Mouse (Mus musculus): ENCODE results near the gene Tas1r1. TPM values are rescaled to one million over a fixed set of nuclear protein-coding genes. Genes with fewer than 3 reads are reported as not detected.
A peak's percentile ranks its signal among the peaks of the same experiment; 100 is the strongest.

Tas1r1 gene
- polyA plus RNA-seq, 1 experiment = 0.14 TPM

GRCm38 (mm10) chr4:152032922-152033321 is 5.4 kb downstream of the Tas1r1 start:
- Histone ChIP-seq H3K27ac (ENCODE audit: insufficient read depth, low read length) (no peak overlapping the region), H3K4me3 (ENCODE audit: extremely low read depth, insufficient read depth, insufficient read length) (no peak overlapping the region), H3K4me1 (ENCODE audit: control insufficient read depth, insufficient read depth, insufficient read length) (0 out of 2 replicates have a peak, but pooled peaks cover 3% of the 10 kb centered on the region), H3K36me3 (ENCODE audit: control insufficient read depth, insufficient read depth, low read length) (no peaks in the 10 kb centered on the region), H3K27me3 (ENCODE audit: control insufficient read depth, insufficient read depth, low read length) (no peaks in the 10 kb centered on the region)
- TF ChIP-seq CTCF (IDR thresholded peaks at IDR 0.05; ENCODE audit: extremely low read depth, insufficient read depth, insufficient read length, insufficient replicate concordance) (no peak), POLR2A (IDR thresholded peaks at IDR 0.05; ENCODE audit: low read depth, low read length) (no peak)
- 91% methylated on average over 13 of the region's 13 CpGs for WGBS
- no peak for DNase-seq (ENCODE audit: low read depth in 1 of 2, low spot score in 2 of 2)

- Histone ChIP-seq H3K27ac (ENCODE audit: insufficient read depth, low read length) (no peak overlapping the region), H3K4me1 (ENCODE audit: control insufficient read depth, insufficient read depth, insufficient read length) (peaks cover 16% of the 10 kb centered on the region; the same call in 1 of the 2 replicates), H3K36me3 (ENCODE audit: control insufficient read depth, insufficient read depth, low read length) (no peaks in the 10 kb centered on the region), H3K4me3 (ENCODE audit: extremely low read depth, insufficient read depth, insufficient read length) (no peak overlapping the region), H3K27me3 (ENCODE audit: control insufficient read depth, insufficient read depth, low read length) (no peaks in the 10 kb centered on the region)
- WGBS = 76% methylated on average over 4 of the region's 4 CpGs
- TF ChIP-seq CTCF (IDR thresholded peaks at IDR 0.05; ENCODE audit: extremely low read depth, insufficient read depth, insufficient read length, insufficient replicate concordance) = no peak
- TF ChIP-seq POLR2A (IDR thresholded peaks at IDR 0.05; ENCODE audit: low read depth, low read length) = no peak
- DNase-seq (ENCODE audit: low read depth in 1 of 2, low spot score in 2 of 2) = no peak
Observed at GRCm38 (mm10) chr4:152029997-152030396, 8.4 kb downstream of the Tas1r1 start.

DNA sequence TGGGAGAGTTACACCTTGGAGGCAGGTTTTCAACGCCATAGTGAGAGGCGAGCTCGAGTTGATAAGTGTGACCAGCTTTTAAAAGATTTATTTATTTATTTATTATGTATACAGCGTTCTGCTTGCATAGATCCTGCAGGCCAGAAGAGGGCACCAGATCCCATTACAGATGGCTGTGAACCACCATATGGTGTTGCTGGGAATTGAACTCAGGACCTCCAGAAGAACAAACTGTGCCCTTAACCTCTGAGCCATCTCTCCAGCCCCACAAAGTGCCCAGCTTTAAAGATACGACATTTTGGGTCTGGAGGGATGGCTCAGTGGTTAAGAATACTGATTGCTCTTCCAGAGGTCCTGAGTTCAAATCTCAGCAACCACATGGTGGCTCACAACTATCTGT is 9.3 kb downstream of the Tas1r1 start:
- no peaks in the 10 kb centered on the region for H3K27me3 ChIP-seq (ENCODE audit: control insufficient read depth, insufficient read depth, low read length)
- H3K36me3 ChIP-seq (ENCODE audit: control insufficient read depth, insufficient read depth, low read length) = no peaks in the 10 kb centered on the region
- TF ChIP-seq CTCF (IDR thresholded peaks at IDR 0.05; ENCODE audit: extremely low read depth, insufficient read depth, insufficient read length, insufficient replicate concordance) (no peak), POLR2A (IDR thresholded peaks at IDR 0.05; ENCODE audit: low read depth, low read length) (no peak)
- H3K27ac ChIP-seq (ENCODE audit: insufficient read depth, low read length) = no peak overlapping the region
- no peak overlapping the region for H3K4me3 ChIP-seq (ENCODE audit: extremely low read depth, insufficient read depth, insufficient read length)
- H3K4me1 ChIP-seq (ENCODE audit: control insufficient read depth, insufficient read depth, insufficient read length) = peaks cover 16% of the 10 kb centered on the region; the same call in 1 of the 2 replicates
- no peak for DNase-seq (ENCODE audit: low read depth in 1 of 2, low spot score in 2 of 2)
- WGBS = 55% methylated on average over 5 of the region's 5 CpGs

- H3K27me3 ChIP-seq (ENCODE audit: control insufficient read depth, insufficient read depth, low read length) = no peaks in the 10 kb centered on the region
- H3K4me1 ChIP-seq (ENCODE audit: control insufficient read depth, insufficient read depth, insufficient read length) = peaks cover 16% of the 10 kb centered on the region; the same call in 1 of the 2 replicates
- no peak for DNase-seq (ENCODE audit: low read depth in 1 of 2, low spot score in 2 of 2)
- 85% methylated on average over 15 of the region's 15 CpGs for WGBS
- no peak overlapping the region for H3K27ac ChIP-seq (ENCODE audit: insufficient read depth, low read length)
- no peaks in the 10 kb centered on the region; the same call in 1 of the 2 replicates for H3K36me3 ChIP-seq (ENCODE audit: control insufficient read depth, insufficient read depth, low read length)
- H3K4me3 ChIP-seq (ENCODE audit: extremely low read depth, insufficient read depth, insufficient read length) = no peak overlapping the region
- TF ChIP-seq POLR2A (IDR thresholded peaks at IDR 0.05; ENCODE audit: low read depth, low read length) = no peak
- TF ChIP-seq CTCF (IDR thresholded peaks at IDR 0.05; ENCODE audit: extremely low read depth, insufficient read depth, insufficient read length, insufficient replicate concordance) = no peak
Observed at GRCm38 (mm10) chr4:152028456-152028855, 9.9 kb downstream of the Tas1r1 start.

DNA sequence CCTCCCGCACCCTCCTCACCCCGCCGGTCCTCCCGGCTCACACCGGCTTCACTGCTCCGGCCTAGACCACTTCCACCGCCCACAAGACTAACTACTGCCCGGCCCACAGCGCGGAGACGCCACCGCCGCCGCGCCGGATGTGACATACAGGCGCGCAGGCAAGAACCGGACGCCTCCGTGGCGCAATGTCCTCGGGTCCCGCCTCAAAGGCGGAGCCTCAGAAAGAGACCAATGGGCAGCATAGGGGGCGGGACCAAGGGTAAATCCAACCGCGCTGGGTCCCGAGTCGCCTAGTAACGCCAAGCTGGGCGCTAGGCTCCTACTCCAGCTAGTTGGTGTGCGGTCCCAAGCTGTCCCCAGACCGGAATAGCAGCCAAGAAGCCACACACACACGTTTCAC is 10.8 kb downstream of the Tas1r1 start, which contains the start of gene Zbtb48:
TSS of gene Zbtb48 (minus strand) at position 148 of the 400 bp plus-strand sequence.
- no peaks in the 10 kb centered on the region; the same call in 1 of the 2 replicates for H3K36me3 ChIP-seq (ENCODE audit: control insufficient read depth, insufficient read depth, low read length)

GRCm38 (mm10) chr4:152026751-152027508 is 11.4 kb downstream of the Tas1r1 start:
- no peak for DNase-seq (ENCODE audit: low read depth in 1 of 2, low spot score in 2 of 2)
- Histone ChIP-seq H3K27me3 (ENCODE audit: control insufficient read depth, insufficient read depth, low read length) (no peaks in the 10 kb centered on the region), H3K36me3 (ENCODE audit: control insufficient read depth, insufficient read depth, low read length) (no peaks in the 10 kb centered on the region; the same call in 1 of the 2 replicates), H3K27ac (ENCODE audit: insufficient read depth, low read length) (peak overlapping the region; percentile 67), H3K4me1 (ENCODE audit: control insufficient read depth, insufficient read depth, insufficient read length) (peaks cover 16% of the 10 kb centered on the region; the same call in 1 of the 2 replicates), H3K4me3 (ENCODE audit: extremely low read depth, insufficient read depth, insufficient read length) (peak overlapping the region; percentile 87)
- 6% methylated on average over 39 of the region's 41 CpGs for WGBS
- TF ChIP-seq POLR2A (IDR thresholded peaks at IDR 0.05; ENCODE audit: low read depth, low read length) (no peak), CTCF (IDR thresholded peaks at IDR 0.05; ENCODE audit: extremely low read depth, insufficient read depth, insufficient read length, insufficient replicate concordance) (no peak)

More for the DNA sequence above, 10.8 kb downstream of the Tas1r1 start, which contains the start of gene Zbtb48:
- Histone ChIP-seq H3K27ac (ENCODE audit: insufficient read depth, low read length) (peak within 1 kb of the TSS; percentile 67), H3K4me3 (ENCODE audit: extremely low read depth, insufficient read depth, insufficient read length) (peak within 1 kb of the TSS; percentile 87), H3K27me3 (ENCODE audit: control insufficient read depth, insufficient read depth, low read length) (no peaks in the 10 kb centered on the region), H3K4me1 (ENCODE audit: control insufficient read depth, insufficient read depth, insufficient read length) (peaks cover 16% of the 10 kb centered on the region; the same call in 1 of the 2 replicates)
- DNase-seq (ENCODE audit: low read depth in 1 of 2, low spot score in 2 of 2) = peak; percentile 87 to 94
- WGBS = under 1% methylated on average over 35 of the region's 35 CpGs
- TF ChIP-seq POLR2A (IDR thresholded peaks at IDR 0.05; ENCODE audit: low read depth, low read length) = peak; percentile 46; the same call in 1 of the 2 replicates
- no peak for TF ChIP-seq CTCF (IDR thresholded peaks at IDR 0.05; ENCODE audit: extremely low read depth, insufficient read depth, insufficient read length, insufficient replicate concordance)
